Comparison of ENCODE assay signal across 11 mouse cellular contexts in genomic region chr9:56572534-56573479, GRCm38 (mm10).
DNase-seq lines count a peak whose midpoint lies in the region; ATAC-seq lines count a peak whose summit lies in the region.
"Had no signal": no experiment of that assay in that cellular context is flagged by ENCODE, and none has a peak within 500 bp of the region (broad histone marks: within the 10 kb centered on the region; RNA-seq: fewer than 3 reads in every experiment).

No protein-coding gene starts in this region.

- 0 out of 2 replicates have a peak overlapping the region, but pooled peaks have one; percentile 9 for H3K4me3 ChIP-seq in kidney, embryonic 15.5 days (replicated peaks)
- H3K4me3 ChIP-seq in hindbrain, embryonic 12.5 days: no peak overlapping the region
- H3K4me3 ChIP-seq in midbrain, embryonic 15.5 days: no peak overlapping the region

- intact Hi-C loops in heart, postnatal 10 days (cut with DNase I): no loop called here

- H3K4me2 ChIP-seq in kidney, embryonic 15.5 days: peak overlapping the region; percentile 44
- H3K4me2 ChIP-seq in hindbrain, embryonic 12.5 days (replicated peaks): no peak overlapping the region
- H3K4me2 ChIP-seq in midbrain, embryonic 15.5 days: no peak overlapping the region

- H3K9ac ChIP-seq in kidney, embryonic 15.5 days: no peak overlapping the region
- H3K9ac ChIP-seq in hindbrain, embryonic 12.5 days: no peak overlapping the region; the same call in 1 of the 2 replicates
- no peak overlapping the region for H3K9ac ChIP-seq in midbrain, embryonic 15.5 days

- WGBS in kidney, embryonic 15.5 days: 26% methylated on average over 23 of the region's 23 CpGs
- WGBS in hindbrain, embryonic 12.5 days: 59% methylated on average over 23 of the region's 23 CpGs
- 51% methylated on average over 23 of the region's 23 CpGs for WGBS in midbrain, embryonic 15.5 days

- H3K27me3 ChIP-seq in kidney, embryonic 15.5 days: no peaks in the 10 kb centered on the region
- no peaks in the 10 kb centered on the region for H3K27me3 ChIP-seq in hindbrain, embryonic 12.5 days
- H3K27me3 ChIP-seq in midbrain, embryonic 15.5 days (replicated peaks): no peaks in the 10 kb centered on the region

- no peaks in the 10 kb centered on the region for H3K36me3 ChIP-seq in kidney, embryonic 15.5 days
- no peaks in the 10 kb centered on the region for H3K36me3 ChIP-seq in hindbrain, embryonic 12.5 days
- H3K36me3 ChIP-seq in midbrain, embryonic 15.5 days (replicated peaks): no peaks in the 10 kb centered on the region

- no peak overlapping the region for H3K27ac ChIP-seq in kidney, embryonic 15.5 days
- H3K27ac ChIP-seq in hindbrain, embryonic 12.5 days: 0 out of 2 replicates have a peak overlapping the region, but pooled peaks have one; percentile 30
- peak overlapping the region; percentile 66 for H3K27ac ChIP-seq in midbrain, embryonic 15.5 days

- H3K9me3 ChIP-seq in kidney, embryonic 15.5 days (replicated peaks): no peaks in the 10 kb centered on the region
- no peaks in the 10 kb centered on the region for H3K9me3 ChIP-seq in hindbrain, embryonic 12.5 days (replicated peaks)
- H3K9me3 ChIP-seq in midbrain, embryonic 15.5 days: no peaks in the 10 kb centered on the region

- peaks cover 13% of the 10 kb centered on the region for H3K4me1 ChIP-seq in kidney, embryonic 15.5 days
- H3K4me1 ChIP-seq in hindbrain, embryonic 12.5 days: peaks cover 21% of the 10 kb centered on the region; the same call in 1 of the 2 replicates
- peaks cover 19% of the 10 kb centered on the region for H3K4me1 ChIP-seq in midbrain, embryonic 15.5 days

- peak; percentile 79 for ATAC-seq in kidney, embryonic 15.5 days (replicated peaks; ENCODE audit: low FRiP score)
- ATAC-seq in hindbrain, embryonic 12.5 days (ENCODE audit: low FRiP score): 0 out of 2 replicates have a peak, but pooled peaks have one; percentile 32
- ATAC-seq in midbrain, embryonic 15.5 days (replicated peaks): peak; percentile 68

- no peak for DNase-seq in kidney, adult 11 months
- DNase-seq in brain, adult 2 months (ENCODE audit: low read depth, low spot score): peak; percentile 59
- no peak for DNase-seq in embryo, embryonic 9.5 days (ENCODE audit: extremely low spot score)
- DNase-seq in ovary, postnatal 36 days (ENCODE audit: low spot score): no peak
- DNase-seq in heart, postnatal 10 days: no peak
- DNase-seq: adrenal gland, adult 2 months; gastrocnemius, postnatal 36 days; right cerebral cortex, adult 18-20 months had no signal
